Mouse (Mus musculus): ENCODE results near the gene Mrps18b.

GRCm38 (mm10) chr17:35870151-35870883 is 45.9 kb downstream of the Mrps18b start:
- no peak for TF ChIP-seq POLR2A (IDR thresholded peaks at IDR 0.05; ENCODE audit: insufficient read depth, low read length)
- no peak for TF ChIP-seq CTCF (IDR thresholded peaks at IDR 0.05; ENCODE audit: low read depth, low read length)
